Mouse (Mus musculus) ovary, adult 10 weeks (tissue): ENCODE measurements around the gene Ttf2. TPM values are rescaled to one million over a fixed set of nuclear protein-coding genes. Genes with fewer than 3 reads are reported as not detected.

Source experiments
- polyA plus RNA-seq: library from polyadenylated mRNA; stranded (reverse); fragments of 350-450 nt; fragmentation: Illumina TruSeq; extraction: RNeasy Lipid Tissue Mini Kit (QIAGEN cat#74804); gene quantifications from one replicate; pipeline ENCODE4 v1.2.3, GENCODE M21; 2014

Gene Ttf2
- 7.1 TPM for polyA plus RNA-seq

DNA sequence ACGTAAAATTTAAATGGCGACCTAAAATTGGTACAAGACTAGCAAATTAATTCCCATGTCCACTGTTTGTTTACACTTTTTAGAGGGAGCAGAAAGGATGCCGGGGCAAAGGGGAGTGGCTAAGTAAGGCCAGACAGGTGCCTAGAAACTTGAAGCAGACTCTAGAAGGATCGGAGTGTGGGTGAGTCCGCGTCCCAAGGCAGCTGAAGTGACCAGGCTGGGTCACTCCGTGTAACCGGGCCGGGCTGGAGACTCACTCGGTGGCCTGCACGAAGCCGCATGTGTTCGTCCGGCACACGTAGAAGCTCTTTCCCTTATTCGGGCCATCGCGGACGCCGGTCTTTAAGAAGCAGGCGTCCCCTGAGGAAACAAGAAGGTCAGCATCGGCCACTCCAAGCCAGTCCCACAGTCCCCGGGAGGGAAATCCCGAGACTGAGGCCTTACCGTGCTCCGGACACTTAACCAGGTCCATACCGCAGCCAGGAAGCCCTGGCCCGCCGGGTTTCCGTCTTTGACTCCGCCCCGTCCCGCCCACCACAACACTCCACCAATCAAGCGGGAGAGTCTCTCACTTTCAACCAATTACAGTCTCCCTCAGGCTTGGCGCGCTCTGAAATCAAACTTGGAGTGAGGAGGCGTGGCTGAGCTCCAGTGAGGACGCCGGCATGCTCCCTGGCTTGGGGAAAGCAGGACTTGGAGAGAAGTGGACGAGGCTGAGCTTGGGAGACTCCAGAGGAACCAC lies at the start of gene Ttf2:
Gene Ttf2, minus strand, starts transcription at position 488 of the 742 bp plus-strand sequence.

DNA sequence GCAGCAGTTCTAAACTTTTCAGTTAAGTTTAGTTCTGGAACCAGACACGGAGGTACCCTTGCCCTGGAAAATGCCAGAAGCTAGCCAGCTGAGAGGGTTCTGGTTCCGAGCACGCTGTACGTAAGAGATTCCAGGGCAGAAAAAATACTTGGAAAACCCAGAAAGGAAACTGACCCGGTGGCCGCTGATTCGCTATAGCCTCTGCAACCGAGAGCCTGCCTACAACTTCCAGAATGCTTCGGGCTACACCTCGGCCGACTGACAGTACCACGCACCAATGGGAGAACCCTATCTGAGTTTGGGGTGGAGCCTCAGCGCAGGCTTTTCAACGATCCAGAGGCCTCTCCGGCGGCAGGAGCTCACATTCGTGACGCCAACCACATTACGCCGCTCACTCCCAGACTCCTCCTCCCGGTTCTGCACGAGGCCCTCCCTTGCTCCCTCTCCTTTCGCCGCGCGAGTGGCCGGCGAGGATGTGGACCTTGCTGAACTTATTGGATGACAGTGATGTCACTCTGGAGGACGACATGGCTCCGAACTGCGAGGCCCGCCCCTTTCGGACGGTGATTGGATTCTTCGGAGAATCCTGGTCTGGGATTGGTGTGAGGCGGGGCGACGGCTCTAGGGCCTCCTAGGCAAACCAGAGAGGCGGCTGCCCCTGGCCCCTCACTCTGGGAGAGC lies 47.5 kb downstream of the Ttf2 start, which contains the start of gene Trim45:
Gene Trim45, plus strand, starts transcription at position 378 of the 681 bp plus-strand sequence.

Other genes starting within 250 kb of the Ttf2 start
- gene Vtcn1, start 144.2 kb downstream of the Ttf2 start, polyA plus RNA-seq: 6.8 TPM
- 1.3 TPM for gene Trim45, start 47.5 kb downstream of the Ttf2 start, polyA plus RNA-seq
- gene Cd101, start 59.9 kb upstream of the Ttf2 start, polyA plus RNA-seq: not detected
- 31.0 TPM for gene Ptgfrn, start 140.6 kb upstream of the Ttf2 start, polyA plus RNA-seq